Mouse (Mus musculus): ENCODE results near the gene Gm906. TPM values are rescaled to one million over a fixed set of nuclear protein-coding genes. Genes with fewer than 3 reads are reported as not detected.

Gm906 gene
- not detected for polyA plus RNA-seq (2014; fragmentation: Illumina TruSeq; extraction: RNeasy Lipid Tissue Mini Kit (QIAGEN cat#74804); ENCODE audit: low read depth, low replicate concordance)

GRCm38 (mm10) chr13:50250208-50250607 is at the start of gene Gm906:
TSS of gene Gm906 (minus strand) at chr13:50250308.

Other genes starting within 250 kb of the Gm906 start
- 15.8 TPM for gene Fbxw17, start 167.6 kb upstream of the Gm906 start, polyA plus RNA-seq (2014; fragmentation: Illumina TruSeq; extraction: RNeasy Lipid Tissue Mini Kit (QIAGEN cat#74804); ENCODE audit: low read depth, low replicate concordance)
- 1.1 TPM for gene Gm47429, start 193.6 kb upstream of the Gm906 start, polyA plus RNA-seq (2014; fragmentation: Illumina TruSeq; extraction: RNeasy Lipid Tissue Mini Kit (QIAGEN cat#74804); ENCODE audit: low read depth, low replicate concordance)
- not detected for gene Nutm2, start 217.0 kb upstream of the Gm906 start, polyA plus RNA-seq (2014; fragmentation: Illumina TruSeq; extraction: RNeasy Lipid Tissue Mini Kit (QIAGEN cat#74804); ENCODE audit: low read depth, low replicate concordance)